Mouse (Mus musculus) naive thymus-derived CD4-positive, alpha-beta T cell, adult 5 months (primary cell): ENCODE measurements around the gene Klkb1. TPM values are rescaled to one million over a fixed set of nuclear protein-coding genes. Genes with fewer than 3 reads are reported as not detected.

Experiments used
- polyA plus RNA-seq: library from polyadenylated mRNA; unstranded; fragments of 100-300 nt; shearing (Covaris generic); gene quantifications from one replicate; pipeline ENCODE4 v1.2.1, GENCODE M21; 2017

Klkb1 gene
- not detected for polyA plus RNA-seq

GRCm38 (mm10) chr8:45294687-45295086, at the start of gene Klkb1:
Klkb1 (minus strand) TSS chr8:45294859.

DNA sequence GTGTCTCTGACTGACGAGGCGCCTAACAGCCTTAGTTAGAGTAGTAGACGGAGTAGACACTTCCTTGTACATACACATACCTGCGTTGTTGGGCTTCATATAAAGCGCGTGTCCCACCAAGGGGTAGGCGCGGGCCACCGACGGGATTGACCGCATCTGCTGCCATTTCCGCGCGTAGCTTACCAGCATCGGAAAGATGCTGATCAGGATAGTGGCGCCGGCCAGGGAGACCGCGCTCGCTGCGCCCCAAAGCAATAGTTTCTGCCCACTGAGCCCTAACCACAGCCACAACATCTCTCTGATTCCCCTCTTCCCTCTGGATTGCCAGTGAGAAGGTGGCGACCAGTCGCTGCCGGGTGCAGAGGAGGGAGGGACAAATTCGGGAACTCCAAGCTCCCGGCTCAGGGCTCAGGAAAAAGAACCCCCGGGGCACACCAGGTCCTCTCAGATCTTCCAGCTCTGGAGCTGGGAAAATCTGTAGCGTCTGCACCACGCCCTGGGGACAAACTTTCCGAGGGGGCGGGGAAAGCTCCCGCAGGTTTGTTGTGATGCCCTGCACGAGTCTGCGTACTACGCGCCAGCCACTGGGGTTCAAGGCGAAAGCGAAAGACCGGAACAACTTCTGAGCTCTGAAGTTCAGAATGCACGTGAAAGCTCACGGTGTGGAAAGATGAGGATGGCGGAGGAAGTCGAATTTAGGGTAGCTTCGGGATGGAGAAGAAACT, 38.2 kb upstream of the Klkb1 start, which contains the start of gene Cyp4v3:
Gene Cyp4v3 (minus strand): TSS at position 532 of the 725 bp plus-strand sequence.

GRCm38 (mm10) chr8:45308366-45308765, 13.7 kb upstream of the Klkb1 start, which contains the start of gene Gm45753:
Gm45753 (minus strand) TSS chr8:45308466.

GRCm38 (mm10) chr8:45261920-45262319, 32.7 kb downstream of the Klkb1 start, which contains the start of gene F11:
F11 (minus strand) TSS chr8:45262031.

Other genes with a start within 250 kb of the Klkb1 start
- gene Mtnr1a, start 225.7 kb downstream of the Klkb1 start, polyA plus RNA-seq: not detected
- gene F11, start 32.8 kb downstream of the Klkb1 start, polyA plus RNA-seq: not detected
- gene Gm45753, start 13.6 kb upstream of the Klkb1 start, polyA plus RNA-seq: not detected
- gene Cyp4v3, start 38.4 kb upstream of the Klkb1 start, polyA plus RNA-seq: 4.4 TPM
- not detected for gene Fam149a, start 87.4 kb upstream of the Klkb1 start, polyA plus RNA-seq
- 0.15 TPM for gene Tlr3, start 116.2 kb upstream of the Klkb1 start, polyA plus RNA-seq
- gene Sorbs2, start 212.9 kb upstream of the Klkb1 start, polyA plus RNA-seq: 0.16 TPM